Mouse (Mus musculus): ENCODE data around the gene Trim31. TPM values are rescaled to one million over a fixed set of nuclear protein-coding genes. Genes with fewer than 3 reads are reported as not detected.
A peak's percentile ranks its signal among the peaks of the same experiment; 100 is the strongest.
"Not testable (repeated sequence)": the region's sequence is repeated elsewhere in the genome, so short reads cannot be mapped to it uniquely, and the experiment has no call there.

Trim31 gene
- not detected for total RNA-seq (2021)
- long read RNA-seq, experiment 1, result 0 reads
- long read RNA-seq, experiment 2, result 0 reads

DNA sequence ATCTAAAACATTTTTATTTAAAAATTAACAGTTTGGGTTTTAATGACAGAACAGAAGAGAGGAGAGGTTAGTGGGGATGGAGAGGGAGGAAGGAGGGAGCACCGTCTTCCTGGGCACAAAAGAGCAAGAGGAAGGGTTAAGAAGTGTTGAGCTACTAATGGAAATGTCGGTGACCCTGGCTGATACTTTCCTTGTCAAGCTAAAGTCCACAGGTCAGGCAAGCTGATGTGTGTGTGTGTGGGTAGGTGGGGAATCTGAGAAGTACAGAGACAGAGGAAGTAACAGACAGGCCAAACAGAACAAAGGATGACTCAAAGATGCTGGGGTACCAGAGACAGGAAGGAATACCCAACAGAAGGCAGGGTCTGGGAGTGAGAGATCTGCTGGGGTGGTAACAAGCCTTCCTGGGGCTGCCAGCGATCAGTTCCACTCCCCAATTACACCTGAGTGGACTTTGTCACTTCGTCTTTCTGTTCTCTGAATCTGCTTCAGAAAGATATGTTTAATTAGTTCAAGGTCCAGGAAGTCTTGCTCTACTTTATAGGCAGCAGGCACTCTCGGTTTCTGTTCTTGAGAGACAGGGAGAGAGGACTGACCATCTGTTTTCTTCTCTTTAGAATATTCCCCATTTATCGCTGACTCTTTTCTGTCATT lies at the start of gene Trim31:
TSS of gene Trim31 (plus strand) at position 567 of the 654 bp plus-strand sequence.
- DNase-seq, result no peak
- intact Hi-C loops (cut with DNase I; ENCODE audit: low total_unique reads), result no loop called here

- DNase-seq, result no peak
- intact Hi-C loops (cut with DNase I; ENCODE audit: low total_unique reads), result no loop called here
Measured at GRCm38 (mm10) chr17:36848911-36849310, 49.0 kb upstream of the Trim31 start.

DNA sequence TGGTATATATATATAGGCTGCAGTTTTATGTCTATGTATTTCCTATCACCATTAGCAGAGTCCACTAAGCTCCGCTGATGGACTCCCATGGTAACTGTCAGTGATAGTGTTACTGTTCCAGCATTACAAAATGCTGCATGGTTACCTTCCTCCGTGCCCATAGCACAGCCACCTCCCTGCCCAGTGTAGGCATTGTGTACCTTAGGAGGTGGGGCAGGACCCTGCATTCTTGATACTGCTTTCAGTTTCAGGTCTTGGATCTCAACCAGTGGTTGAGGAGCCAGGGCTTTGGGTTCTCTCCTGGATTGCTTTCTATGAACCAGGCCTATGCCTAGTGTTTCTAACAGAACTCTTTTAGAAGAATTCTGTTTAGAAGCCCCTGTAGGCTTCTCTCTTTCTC lies 47.9 kb upstream of the Trim31 start:
- intact Hi-C loops (cut with DNase I; ENCODE audit: low total_unique reads), result no loop called here

DNA sequence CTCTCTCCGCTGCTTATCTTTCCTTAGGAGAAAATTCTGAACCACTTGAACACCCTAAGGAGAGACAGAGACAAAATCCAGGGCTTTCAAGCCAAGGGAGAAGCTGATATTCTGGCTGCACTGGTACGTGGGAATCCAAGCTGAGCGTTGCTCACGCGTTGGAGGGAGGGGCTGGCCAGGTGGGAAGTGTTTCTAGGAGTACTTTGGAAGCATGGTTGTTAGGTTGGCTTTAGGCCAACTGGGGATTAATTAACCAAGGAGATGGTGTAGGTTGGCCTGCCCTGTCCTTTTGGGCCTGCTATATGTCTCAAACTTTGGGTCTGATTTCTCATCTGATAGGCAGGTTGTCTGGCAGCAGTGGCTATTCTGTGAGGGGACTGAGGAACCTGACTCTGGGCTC lies 46.7 kb upstream of the Trim31 start:
- intact Hi-C loops (cut with DNase I; ENCODE audit: low total_unique reads), result no loop called here
- DNase-seq, result no peak

More for the DNA sequence above, 47.9 kb upstream of the Trim31 start:
- DNase-seq, result no peak

DNA sequence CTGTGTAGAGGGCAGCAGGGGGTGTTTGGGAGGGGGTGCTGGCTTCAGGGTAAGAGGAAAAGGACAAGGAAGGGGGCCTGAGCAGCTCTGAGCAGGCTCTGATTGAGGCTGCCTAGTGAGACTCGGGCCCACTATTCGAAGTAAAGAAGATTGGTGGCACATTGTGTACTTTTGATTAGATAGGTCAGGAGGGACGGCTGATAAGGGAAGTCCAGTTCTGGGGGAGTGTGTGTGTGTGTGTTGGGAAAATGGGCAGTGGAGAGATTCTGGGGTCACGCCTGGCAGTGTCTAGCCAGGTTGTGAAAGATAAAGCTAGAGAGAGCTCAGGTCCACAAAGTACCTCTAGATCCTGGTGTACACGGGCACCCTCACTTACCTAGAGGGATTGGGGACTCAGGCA lies 46.3 kb upstream of the Trim31 start:
- intact Hi-C loops (cut with DNase I; ENCODE audit: low total_unique reads), result no loop called here
- DNase-seq, result no peak

DNA sequence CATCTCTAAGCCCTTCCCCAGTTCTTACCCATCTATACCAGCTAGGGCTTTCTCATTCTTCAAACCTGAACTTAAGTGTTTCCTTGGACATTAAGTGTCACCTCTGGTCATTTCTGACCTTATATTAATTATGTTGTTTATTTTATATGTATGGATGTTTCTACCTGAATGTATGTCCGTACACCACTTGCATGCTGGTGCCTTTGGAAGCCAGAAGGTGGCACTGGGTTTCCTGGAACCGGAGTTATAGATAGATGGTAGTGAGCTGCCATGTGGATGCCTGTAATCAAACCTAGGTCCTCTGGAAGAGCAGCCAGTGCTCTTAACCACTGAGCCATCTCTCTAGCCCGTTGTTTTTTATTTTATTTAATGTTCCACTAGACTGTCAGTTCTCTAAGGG lies 42.4 kb upstream of the Trim31 start:
- no peak for DNase-seq
- intact Hi-C loops (cut with DNase I; ENCODE audit: low total_unique reads), result no loop called here

DNA sequence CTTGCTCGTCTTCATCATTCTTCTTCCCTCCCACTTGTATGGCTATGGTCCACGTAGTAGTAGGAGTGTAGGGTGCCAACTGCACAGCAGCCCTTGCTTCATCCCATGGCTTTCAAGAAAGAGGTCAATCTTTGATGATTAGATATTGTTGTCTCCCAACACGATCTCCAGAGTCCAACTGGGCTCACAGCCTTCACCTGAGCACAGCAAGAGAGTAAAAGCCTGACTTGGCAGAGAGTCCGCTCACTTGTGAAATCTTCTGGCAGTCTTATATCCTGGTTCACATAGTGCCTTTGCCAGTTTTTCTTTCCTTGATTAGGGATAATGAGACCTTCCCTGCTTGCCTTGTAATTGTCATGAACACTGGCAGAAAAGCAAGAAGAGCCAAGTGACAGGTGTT lies 41.7 kb upstream of the Trim31 start:
- intact Hi-C loops (cut with DNase I; ENCODE audit: low total_unique reads), result no loop called here

DNA sequence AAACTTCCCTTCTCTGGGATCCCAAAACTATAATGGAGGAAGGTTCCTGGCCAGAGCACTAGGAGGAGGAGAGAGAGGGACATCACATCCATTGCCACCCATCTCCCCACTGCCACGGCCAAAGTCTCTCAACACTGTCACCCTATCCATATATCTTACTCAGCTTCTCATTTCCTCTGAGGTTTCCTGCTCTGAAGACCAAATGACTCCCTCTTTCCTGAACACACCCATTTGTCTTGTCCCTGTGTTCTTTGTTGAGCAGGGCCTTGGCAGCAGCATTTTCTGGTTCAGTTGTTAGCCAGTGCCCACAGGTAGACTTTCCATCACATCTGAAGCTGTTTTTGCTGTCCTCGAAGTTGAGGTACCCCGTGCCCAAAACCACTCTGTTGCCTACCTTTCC lies 39.7 kb upstream of the Trim31 start:
- intact Hi-C loops (cut with DNase I; ENCODE audit: low total_unique reads), result no loop called here
- DNase-seq, result no peak

More for the DNA sequence above, 41.7 kb upstream of the Trim31 start:
- no peak for DNase-seq

DNA sequence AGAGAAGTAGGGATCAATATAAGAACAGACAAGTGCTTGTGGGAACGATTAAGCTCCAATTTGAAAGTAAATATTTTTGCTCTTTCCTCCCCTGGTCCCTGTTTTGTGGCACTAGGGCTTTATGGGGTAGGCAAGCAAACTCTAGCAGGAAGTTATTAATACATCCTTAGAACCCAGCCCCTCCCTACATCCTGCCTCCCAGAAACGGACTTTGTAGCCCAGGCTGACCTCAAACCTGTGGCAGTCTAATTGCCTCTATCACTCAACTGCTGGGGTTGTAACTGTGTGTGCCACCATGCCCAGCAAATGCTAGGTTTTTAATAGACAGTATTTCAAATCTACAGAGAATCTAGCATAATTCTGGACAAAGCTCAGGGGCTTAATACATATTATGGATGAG lies 36.2 kb upstream of the Trim31 start:
- intact Hi-C loops (cut with DNase I; ENCODE audit: low total_unique reads), result no loop called here
- no peak for DNase-seq

DNA sequence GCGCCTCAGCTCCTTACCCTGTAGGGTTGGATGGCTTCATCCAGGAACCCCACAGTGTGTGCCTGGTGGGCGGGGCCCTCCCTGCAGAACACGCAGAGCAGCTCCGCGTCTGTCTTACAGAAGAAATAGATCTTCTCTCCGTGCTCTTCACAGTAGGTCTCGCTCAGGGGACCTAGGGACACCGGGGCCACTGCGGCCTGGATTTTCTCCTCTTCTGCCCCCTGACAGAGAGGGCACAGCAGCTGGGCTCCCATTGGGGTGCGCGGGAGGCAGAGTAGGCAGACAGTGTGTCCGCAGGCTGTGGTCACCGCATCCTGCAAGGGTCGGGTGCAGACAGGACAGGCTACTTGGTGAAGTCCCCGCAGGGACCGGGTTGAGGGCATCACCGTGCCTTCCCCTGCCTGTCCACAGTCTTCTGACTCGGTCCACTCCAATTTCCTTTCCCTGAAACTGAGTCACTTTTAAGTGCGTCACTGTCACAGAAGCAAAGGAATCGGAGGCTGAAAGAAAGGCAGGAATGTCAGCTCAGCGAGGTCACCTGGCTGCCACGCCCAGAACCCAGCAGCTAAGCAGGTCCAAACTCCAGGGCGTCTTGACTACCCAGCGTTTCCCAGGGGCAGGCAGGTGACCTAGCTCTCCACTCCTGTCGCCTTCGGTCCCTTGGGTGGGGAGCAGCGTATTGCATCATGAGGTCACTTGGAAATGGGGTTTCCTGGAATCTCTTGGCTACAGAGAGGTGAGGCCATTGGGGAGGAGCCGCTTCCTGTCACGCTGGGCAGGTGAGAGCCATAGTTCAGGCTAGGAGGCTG lies 31.0 kb upstream of the Trim31 start, which contains the start of gene Trim15:
TSS of gene Trim15 (minus strand) at position 492 of the 809 bp plus-strand sequence.
- no peak for DNase-seq
- intact Hi-C loops (cut with DNase I; ENCODE audit: low total_unique reads), result no loop called here

DNA sequence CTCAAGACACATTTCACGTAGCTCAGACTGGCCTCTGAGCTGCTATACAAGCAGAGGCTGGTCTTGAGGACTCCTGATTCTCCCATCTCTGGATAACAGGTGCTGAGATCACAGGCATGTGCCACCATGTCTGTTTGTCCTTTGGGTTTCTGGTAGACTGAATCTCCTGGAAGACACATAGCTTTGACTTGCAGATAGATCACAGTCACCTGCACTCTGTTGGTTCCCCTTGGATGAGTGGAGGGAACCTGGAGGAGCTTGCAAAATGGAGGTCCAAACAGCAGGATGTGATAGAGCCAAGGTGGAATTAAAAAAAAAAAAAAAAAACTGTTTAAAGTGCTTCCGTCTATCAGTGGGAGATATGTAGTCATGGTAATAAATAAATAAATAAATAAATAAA lies 29.1 kb upstream of the Trim31 start:
- intact Hi-C loops (cut with DNase I; ENCODE audit: low total_unique reads), result no loop called here
- DNase-seq, result no peak

DNA sequence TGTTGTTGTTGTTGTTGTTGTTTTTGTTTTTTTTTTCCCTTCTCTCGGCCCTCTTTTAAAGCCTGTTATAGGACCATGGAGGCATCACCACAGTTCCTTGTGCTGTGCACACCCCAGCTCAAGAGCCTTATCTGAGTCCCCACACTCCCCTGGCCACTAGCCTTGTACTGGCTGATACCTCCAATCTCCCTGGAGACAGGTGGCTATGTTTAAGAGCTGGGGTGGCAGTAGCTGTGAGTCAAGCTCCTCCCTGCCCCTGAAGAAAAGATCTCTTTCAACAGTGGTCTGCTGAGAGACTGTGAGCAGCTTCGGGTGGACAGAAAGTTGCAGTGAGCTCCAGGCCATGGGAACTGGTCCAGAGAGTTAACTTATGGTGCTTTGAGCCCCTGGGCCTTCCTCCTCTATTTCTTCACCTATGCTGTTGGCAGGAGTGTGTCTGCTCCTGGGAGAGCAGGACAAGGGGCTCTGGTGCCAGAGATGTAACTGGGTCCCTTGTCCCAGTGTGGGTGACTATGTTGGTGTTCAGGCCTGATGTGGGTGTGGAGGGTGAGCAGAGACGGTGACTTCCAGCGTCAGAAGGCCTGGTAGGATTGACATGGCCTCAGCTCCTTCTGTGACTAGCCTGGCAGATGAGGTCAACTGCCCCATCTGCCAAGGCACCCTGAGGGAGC lies 28.5 kb upstream of the Trim31 start, which contains the start of gene Trim10:
TSS of gene Trim10 (plus strand) at position 291 of the 671 bp plus-strand sequence.
- intact Hi-C loops (cut with DNase I; ENCODE audit: low total_unique reads), result no loop called here
- DNase-seq, result no peak

- intact Hi-C loops (cut with DNase I; ENCODE audit: low total_unique reads), result no loop called here
- peak; percentile 16 for DNase-seq
Measured at GRCm38 (mm10) chr17:36869955-36870810, 27.7 kb upstream of the Trim31 start.

GRCm38 (mm10) chr17:36874636-36875035 lies 23.3 kb upstream of the Trim31 start:
- intact Hi-C loops (cut with DNase I; ENCODE audit: low total_unique reads), result no loop called here
- DNase-seq, result no peak

DNA sequence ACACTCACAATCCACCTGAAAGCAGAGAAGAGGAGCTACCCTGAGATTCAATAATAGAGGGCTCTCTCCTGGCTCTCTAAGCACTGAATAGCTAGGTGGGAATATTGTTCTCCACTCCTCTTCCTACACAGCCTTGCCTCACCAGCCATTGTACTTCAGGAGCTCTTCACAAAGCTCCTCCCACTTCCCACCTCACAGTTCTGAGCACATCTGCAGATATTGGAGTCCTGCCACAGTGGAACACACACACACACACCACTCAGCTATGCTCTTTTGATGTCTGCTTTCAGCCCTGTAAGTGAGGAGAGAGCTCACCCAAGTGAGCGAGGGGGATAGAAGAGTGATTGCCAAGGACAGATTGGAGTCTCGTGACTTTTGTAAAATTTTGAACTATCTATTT lies 14.6 kb upstream of the Trim31 start:
- no peak for DNase-seq
- intact Hi-C loops (cut with DNase I; ENCODE audit: low total_unique reads), result no loop called here

DNA sequence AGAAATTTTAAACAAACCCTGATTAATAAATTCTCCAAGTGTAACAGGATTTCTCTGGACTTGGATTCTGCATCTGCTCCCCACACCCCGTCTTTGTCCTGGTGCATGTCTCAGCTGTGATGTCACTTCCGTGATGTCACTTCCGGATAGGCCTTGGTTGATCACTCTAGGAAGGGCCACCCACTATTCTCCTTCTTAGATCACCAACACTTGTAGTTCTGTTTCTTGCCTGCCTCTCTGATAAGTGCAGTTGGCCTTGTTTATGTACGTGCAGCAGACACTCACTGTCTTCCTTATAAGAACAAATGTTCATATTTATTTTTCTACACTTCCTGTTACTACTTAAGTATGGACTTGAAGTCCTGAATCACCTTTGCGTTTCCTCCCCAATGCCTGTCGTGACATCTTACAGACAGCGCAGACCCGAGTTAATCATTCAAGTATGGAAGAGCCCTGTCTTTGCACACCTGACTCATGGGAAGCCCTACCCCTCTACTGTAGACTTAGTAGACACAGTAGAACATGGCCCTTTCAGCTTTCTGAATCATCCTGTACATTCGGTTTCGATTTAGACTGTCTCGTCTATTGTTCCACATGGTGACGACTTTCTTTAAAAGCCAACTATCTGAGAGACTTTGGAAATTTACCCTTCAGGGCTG lies 12.7 kb upstream of the Trim31 start:
- intact Hi-C loops (cut with DNase I; ENCODE audit: low total_unique reads), result no loop called here
- no peak for DNase-seq

DNA sequence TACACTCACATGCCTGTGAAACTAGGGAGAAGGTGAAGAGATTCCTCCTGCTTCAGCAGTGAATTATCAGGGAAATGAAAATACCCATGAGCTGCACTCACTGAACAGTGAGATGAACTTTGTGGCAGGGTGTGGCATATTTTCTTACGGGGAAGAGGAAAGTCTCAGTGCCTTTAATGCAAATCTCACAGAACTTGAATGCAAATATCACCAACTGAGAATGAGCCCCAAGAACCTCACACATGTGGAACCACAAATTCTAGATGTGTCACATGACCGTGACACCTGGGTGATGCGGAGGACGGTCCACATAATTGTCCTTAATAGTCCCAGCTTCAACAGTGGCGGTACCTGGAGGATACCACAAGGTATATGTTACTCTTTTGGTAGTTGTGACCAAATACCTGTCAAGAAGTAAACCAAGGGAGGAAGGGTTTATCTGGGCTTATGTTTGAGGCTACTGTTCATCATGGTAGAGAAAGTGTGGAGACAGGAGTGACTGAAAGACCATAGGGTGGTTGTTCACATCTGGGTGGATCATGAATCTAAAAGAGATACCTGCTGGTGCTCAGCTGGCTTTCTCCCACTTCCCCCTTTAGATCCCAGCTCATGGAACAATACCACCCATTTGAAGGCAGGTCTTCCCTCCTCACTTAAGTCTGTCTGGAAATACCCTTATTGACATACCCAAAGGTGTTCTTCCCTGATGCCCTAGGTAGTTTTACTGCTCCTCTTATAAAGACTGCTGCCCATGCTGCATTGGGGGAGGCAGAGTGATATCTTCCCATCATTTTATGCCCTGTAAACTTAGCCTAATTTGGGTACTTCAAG lies 7.6 kb upstream of the Trim31 start, which contains the start of gene Trim40:
TSS of gene Trim40 (minus strand) at position 51 of the 831 bp plus-strand sequence.
- no peak for DNase-seq
- intact Hi-C loops (cut with DNase I; ENCODE audit: low total_unique reads), result no loop called here

GRCm38 (mm10) chr17:36891496-36891895 lies 6.4 kb upstream of the Trim31 start:
- intact Hi-C loops (cut with DNase I; ENCODE audit: low total_unique reads); DNase-seq: not testable (repeated sequence)

All from gastrocnemius, postnatal 14 days (tissue).